Mouse (Mus musculus): ENCODE measurements at regions not wholly inside any gene's neighbourhood (a gene's known extent, or its start where the extent isn't known, plus 50 kb on each side); places are given as distances from the start of the nearest gene placed in this dataset.

GRCm38 (mm10) chr14:106500344-106501135, 394.5 kb downstream of the Trim52 start:
- Histone ChIP-seq H3K4me1 (replicated peaks) (no peaks in the 10 kb centered on the region), H3K27ac (no peak overlapping the region), H3K36me3 (no peaks in the 10 kb centered on the region), H3K9me3 (no peaks in the 10 kb centered on the region), H3K4me3 (replicated peaks) (no peak overlapping the region), H3K27me3 (no peaks in the 10 kb centered on the region), H3K9ac (replicated peaks) (no peak overlapping the region), H3K4me2 (no peak overlapping the region)
- WGBS = 48% methylated on average over 19 of the region's 19 CpGs
- no peak for ATAC-seq (ENCODE audit: insufficient number of reproducible peaks, insufficient read depth, low FRiP score, low TSS enrichment, low read depth)

GRCm38 (mm10) chr14:106506921-106507320, 400.9 kb downstream of the Trim52 start:
- Histone ChIP-seq H3K4me2 (no peak overlapping the region), H3K9ac (replicated peaks) (no peak overlapping the region), H3K27ac (no peak overlapping the region), H3K9me3 (no peaks in the 10 kb centered on the region), H3K4me1 (replicated peaks) (no peaks in the 10 kb centered on the region), H3K4me3 (replicated peaks) (no peak overlapping the region), H3K27me3 (no peaks in the 10 kb centered on the region), H3K36me3 (no peaks in the 10 kb centered on the region)
- 80% methylated on average over 4 of the region's 4 CpGs for WGBS
- no peak for ATAC-seq (ENCODE audit: insufficient number of reproducible peaks, insufficient read depth, low FRiP score, low TSS enrichment, low read depth)

- Histone ChIP-seq H3K9me3 (no peaks in the 10 kb centered on the region), H3K27me3 (no peaks in the 10 kb centered on the region), H3K27ac (no peak overlapping the region), H3K4me3 (replicated peaks) (no peak overlapping the region), H3K36me3 (no peaks in the 10 kb centered on the region), H3K4me1 (replicated peaks) (no peaks in the 10 kb centered on the region), H3K4me2 (no peak overlapping the region), H3K9ac (replicated peaks) (no peak overlapping the region)
- ATAC-seq (ENCODE audit: insufficient number of reproducible peaks, insufficient read depth, low FRiP score, low TSS enrichment, low read depth) = no peak
- WGBS = 78% methylated on average over 12 of the region's 12 CpGs
Measured at GRCm38 (mm10) chr14:106518552-106519358, 412.8 kb downstream of the Trim52 start.

- Histone ChIP-seq H3K4me1 (replicated peaks) (no peaks in the 10 kb centered on the region), H3K4me2 (no peak overlapping the region), H3K9ac (replicated peaks) (no peak overlapping the region), H3K9me3 (no peaks in the 10 kb centered on the region), H3K27ac (no peak overlapping the region), H3K27me3 (no peaks in the 10 kb centered on the region), H3K4me3 (replicated peaks) (no peak overlapping the region), H3K36me3 (no peaks in the 10 kb centered on the region)
- WGBS = 58% methylated on average over 8 of the region's 8 CpGs
- no peak for ATAC-seq (ENCODE audit: insufficient number of reproducible peaks, insufficient read depth, low FRiP score, low TSS enrichment, low read depth)
Measured at GRCm38 (mm10) chr14:106520808-106521207, 414.8 kb downstream of the Trim52 start.

- H3K27ac ChIP-seq = no peak overlapping the region
- ATAC-seq (ENCODE audit: insufficient number of reproducible peaks, insufficient read depth, low FRiP score, low TSS enrichment, low read depth) = no peak
- H3K4me2 ChIP-seq = no peak overlapping the region
- no peaks in the 10 kb centered on the region for H3K36me3 ChIP-seq
- H3K4me3 ChIP-seq (replicated peaks) = no peak overlapping the region
- H3K27me3 ChIP-seq = no peaks in the 10 kb centered on the region
- H3K4me1 ChIP-seq (replicated peaks) = no peaks in the 10 kb centered on the region
- H3K9me3 ChIP-seq = no peaks in the 10 kb centered on the region
- 12% methylated on average over 1 of the region's 1 CpGs for WGBS
- H3K9ac ChIP-seq (replicated peaks) = no peak overlapping the region
Measured at GRCm38 (mm10) chr14:106550150-106550549, 444.2 kb downstream of the Trim52 start.

DNA sequence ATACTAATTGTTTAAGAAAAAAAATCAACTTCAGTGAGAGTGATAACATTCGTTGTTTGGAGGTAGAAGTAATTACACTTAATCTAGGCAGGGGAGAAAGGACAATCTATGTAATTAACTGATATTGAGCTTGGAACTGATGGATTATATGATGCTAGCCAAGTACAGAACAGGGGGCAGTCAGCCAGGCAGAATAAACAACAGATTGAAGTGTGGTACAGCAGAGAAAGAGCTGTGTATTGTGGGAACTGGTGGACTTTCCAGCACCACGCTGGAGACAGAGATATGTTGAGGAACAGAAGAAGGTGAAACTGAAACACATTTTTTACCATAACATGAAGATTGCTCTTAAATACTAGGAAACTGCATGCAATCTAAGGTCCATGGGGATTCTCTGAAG, 473.3 kb downstream of the Trim52 start:
- 83% methylated on average over 2 of the region's 2 CpGs for WGBS
- no peaks in the 10 kb centered on the region for H3K4me1 ChIP-seq (replicated peaks)
- no peak overlapping the region for H3K9ac ChIP-seq (replicated peaks)
- no peak overlapping the region for H3K4me3 ChIP-seq (replicated peaks)
- no peak overlapping the region for H3K4me2 ChIP-seq
- no peak for ATAC-seq (ENCODE audit: insufficient number of reproducible peaks, insufficient read depth, low FRiP score, low TSS enrichment, low read depth)
- H3K27ac ChIP-seq = no peak overlapping the region
- H3K9me3 ChIP-seq = no peaks in the 10 kb centered on the region
- H3K27me3 ChIP-seq = no peaks in the 10 kb centered on the region
- no peaks in the 10 kb centered on the region for H3K36me3 ChIP-seq

DNA sequence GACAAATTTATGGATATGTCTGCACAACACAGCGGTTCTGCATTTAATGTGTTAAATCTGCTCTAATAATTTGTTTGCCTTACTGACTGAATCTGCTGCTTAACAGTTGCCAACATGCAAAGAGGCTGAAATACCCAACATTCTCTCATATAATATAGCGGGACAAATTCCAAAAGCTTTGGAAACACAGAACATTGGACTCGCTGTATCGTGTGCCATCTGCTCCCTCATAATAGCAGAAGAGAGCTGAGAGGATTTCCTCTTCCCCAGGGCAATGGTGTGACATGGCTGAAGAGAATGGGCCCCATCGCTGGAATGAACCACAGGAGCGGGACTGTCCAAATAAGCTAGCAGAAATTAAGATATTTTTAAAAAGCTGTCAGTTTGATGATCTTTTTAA, 475.9 kb downstream of the Trim52 start:
- Histone ChIP-seq H3K27me3 (no peaks in the 10 kb centered on the region), H3K4me2 (no peak overlapping the region), H3K4me3 (replicated peaks) (no peak overlapping the region), H3K4me1 (replicated peaks) (no peaks in the 10 kb centered on the region), H3K9ac (replicated peaks) (no peak overlapping the region), H3K36me3 (no peaks in the 10 kb centered on the region), H3K27ac (no peak overlapping the region), H3K9me3 (no peaks in the 10 kb centered on the region)
- WGBS = 88% methylated on average over 6 of the region's 6 CpGs
- ATAC-seq (ENCODE audit: insufficient number of reproducible peaks, insufficient read depth, low FRiP score, low TSS enrichment, low read depth) = no peak

GRCm38 (mm10) chr14:106593352-106593751, 487.4 kb downstream of the Trim52 start:
- H3K4me1 ChIP-seq (replicated peaks) = no peaks in the 10 kb centered on the region
- no peak for ATAC-seq (ENCODE audit: insufficient number of reproducible peaks, insufficient read depth, low FRiP score, low TSS enrichment, low read depth)
- WGBS = 92% methylated on average over 9 of the region's 9 CpGs
- H3K4me3 ChIP-seq (replicated peaks) = no peak overlapping the region
- H3K4me2 ChIP-seq = no peak overlapping the region
- no peaks in the 10 kb centered on the region for H3K36me3 ChIP-seq
- no peaks in the 10 kb centered on the region for H3K9me3 ChIP-seq
- H3K27me3 ChIP-seq = no peaks in the 10 kb centered on the region
- H3K9ac ChIP-seq (replicated peaks) = no peak overlapping the region
- H3K27ac ChIP-seq = no peak overlapping the region

- Histone ChIP-seq H3K27me3 (no peaks in the 10 kb centered on the region), H3K9me3 (no peaks in the 10 kb centered on the region), H3K4me2 (no peak overlapping the region), H3K4me3 (replicated peaks) (no peak overlapping the region), H3K27ac (no peak overlapping the region), H3K36me3 (no peaks in the 10 kb centered on the region), H3K9ac (replicated peaks) (no peak overlapping the region), H3K4me1 (replicated peaks) (no peaks in the 10 kb centered on the region)
- ATAC-seq (ENCODE audit: insufficient number of reproducible peaks, insufficient read depth, low FRiP score, low TSS enrichment, low read depth) = no peak
- WGBS = 84% methylated on average over 3 of the region's 3 CpGs
Measured at GRCm38 (mm10) chr14:106593980-106594379, 488.0 kb downstream of the Trim52 start.

DNA sequence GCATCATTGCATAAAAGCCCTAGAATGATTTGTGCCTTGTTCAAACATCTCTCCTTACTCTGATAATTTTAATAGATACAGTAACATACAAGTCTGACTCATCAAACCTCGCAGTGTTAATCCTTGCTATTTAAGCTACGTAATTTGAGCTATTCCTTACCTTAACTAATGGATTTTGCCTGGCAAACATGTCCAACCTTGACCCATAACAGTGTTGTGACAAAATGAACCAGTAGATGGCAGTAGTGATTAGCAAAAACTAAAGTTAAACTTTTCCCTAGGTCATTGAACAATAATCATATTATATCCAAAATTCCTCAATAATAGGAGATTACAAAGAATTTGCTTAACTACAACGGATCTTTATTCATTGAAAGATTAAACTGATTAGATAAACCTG, 501.0 kb downstream of the Trim52 start:
- no peak overlapping the region for H3K9ac ChIP-seq (replicated peaks)
- no peaks in the 10 kb centered on the region for H3K9me3 ChIP-seq
- no peak overlapping the region for H3K4me2 ChIP-seq
- H3K27me3 ChIP-seq = no peaks in the 10 kb centered on the region
- no peaks in the 10 kb centered on the region for H3K4me1 ChIP-seq (replicated peaks)
- no peak overlapping the region for H3K27ac ChIP-seq
- ATAC-seq (ENCODE audit: insufficient number of reproducible peaks, insufficient read depth, low FRiP score, low TSS enrichment, low read depth) = no peak
- no peaks in the 10 kb centered on the region for H3K36me3 ChIP-seq
- WGBS = 17% methylated on average over 3 of the region's 3 CpGs
- no peak overlapping the region for H3K4me3 ChIP-seq (replicated peaks)

GRCm38 (mm10) chr14:106608341-106608927, 502.4 kb downstream of the Trim52 start:
- no peak for ATAC-seq (ENCODE audit: insufficient number of reproducible peaks, insufficient read depth, low FRiP score, low TSS enrichment, low read depth)
- H3K27ac ChIP-seq = no peak overlapping the region
- no peaks in the 10 kb centered on the region for H3K27me3 ChIP-seq
- 72% methylated on average over 7 of the region's 7 CpGs for WGBS
- no peaks in the 10 kb centered on the region for H3K4me1 ChIP-seq (replicated peaks)
- no peak overlapping the region for H3K9ac ChIP-seq (replicated peaks)
- no peaks in the 10 kb centered on the region for H3K9me3 ChIP-seq
- H3K4me2 ChIP-seq = no peak overlapping the region
- H3K4me3 ChIP-seq (replicated peaks) = no peak overlapping the region
- no peaks in the 10 kb centered on the region for H3K36me3 ChIP-seq

Data from limb, embryonic 12.5 days (tissue).